Comparison of ENCODE assay signal across 8 mouse cellular contexts in the genomic region with DNA sequence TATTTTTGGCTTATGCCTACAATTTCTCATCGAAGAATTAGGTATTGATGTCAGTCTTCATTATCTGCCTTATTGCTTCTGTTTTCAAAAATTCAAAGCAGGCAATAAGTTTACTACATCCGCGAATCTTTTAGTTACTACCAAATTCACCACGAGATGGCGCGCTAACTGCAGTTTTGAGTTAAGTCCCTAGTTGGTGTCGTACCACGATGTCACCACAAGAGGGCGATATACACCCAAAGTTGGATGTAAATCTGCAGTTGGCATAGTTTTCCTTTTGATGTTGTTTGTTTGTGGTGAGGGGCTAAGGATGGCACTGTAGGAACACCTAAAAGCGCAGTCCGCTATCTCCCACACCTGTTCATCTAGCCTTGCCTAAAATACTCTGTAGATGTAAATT.
DNase-seq lines count a peak whose midpoint lies in the region; ATAC-seq lines count a peak whose summit lies in the region.

No protein-coding gene starts in this region.

- H3K27me3 ChIP-seq in forebrain, embryonic 10.5 days (ENCODE audit: poor library complexity, severe bottlenecking) = peaks cover 43% of the 10 kb centered on the region
- no peaks in the 10 kb centered on the region for H3K27me3 ChIP-seq in forebrain, embryonic 15.5 days

- ATAC-seq in forebrain, embryonic 15.5 days (replicated peaks) = no peak; the same call in 1 of the 2 replicates
- peak; percentile 61; the same call in 1 of the 2 replicates for ATAC-seq in megakaryocyte-erythroid progenitor cell, adult 5-6 weeks (replicated peaks; ENCODE audit: low FRiP score, low TSS enrichment, poor library complexity, severe bottlenecking)

- WGBS in forebrain, embryonic 10.5 days = 24% methylated on average over 11 of the region's 11 CpGs
- WGBS in forebrain, embryonic 15.5 days = 28% methylated on average over 11 of the region's 11 CpGs

- H3K36me3 ChIP-seq in forebrain, embryonic 10.5 days (replicated peaks) = no peaks in the 10 kb centered on the region
- H3K36me3 ChIP-seq in forebrain, embryonic 15.5 days = no peaks in the 10 kb centered on the region

- no peak overlapping the region for H3K9ac ChIP-seq in forebrain, embryonic 15.5 days (replicated peaks)

- no peak overlapping the region for H3K4me2 ChIP-seq in forebrain, embryonic 15.5 days (replicated peaks)

- peak; percentile 60 for DNase-seq in forebrain, embryonic 10.5 days (ENCODE audit: extremely low spot score, low spot score)
- DNase-seq in MEL-GATA-1-ER (ENCODE audit: extremely low read depth, low read depth) = peak; percentile 66
- peak; percentile 71 for DNase-seq in cerebellum, adult 9-10 months
- DNase-seq in gastrocnemius, postnatal 4 days (ENCODE audit: low spot score in 2 of 2) = peak; percentile 53 to 66
- DNase-seq in layer of hippocampus, postnatal 14 days (ENCODE audit: low spot score in 2 of 2) = peak; percentile 73 to 81
- peak; percentile 32 to 46 for DNase-seq in spleen, postnatal 36 days (ENCODE audit: low spot score in 2 of 2)

- H3K9me3 ChIP-seq in forebrain, embryonic 10.5 days = no peaks in the 10 kb centered on the region
- no peaks in the 10 kb centered on the region for H3K9me3 ChIP-seq in forebrain, embryonic 15.5 days

- no peak overlapping the region for H3K27ac ChIP-seq in forebrain, embryonic 10.5 days
- no peak overlapping the region for H3K27ac ChIP-seq in forebrain, embryonic 15.5 days (replicated peaks)

- no peaks in the 10 kb centered on the region for H3K4me1 ChIP-seq in forebrain, embryonic 10.5 days
- no peaks in the 10 kb centered on the region for H3K4me1 ChIP-seq in forebrain, embryonic 15.5 days

- H3K4me3 ChIP-seq in forebrain, embryonic 10.5 days = no peak overlapping the region
- no peak overlapping the region for H3K4me3 ChIP-seq in forebrain, embryonic 15.5 days
